Mouse (Mus musculus) brain, embryonic 14.5 days (tissue): ENCODE results near the gene Kif26b. TPM values are rescaled to one million over a fixed set of nuclear protein-coding genes. Genes with fewer than 3 reads are reported as not detected.
A peak's percentile ranks its signal among the peaks of the same experiment; 100 is the strongest.

ENCODE experiments used
- DNase-seq: peaks from one replicate; pipeline ENCODE4 v3.0.0-alpha.2; 2011; ENCODE audit warnings: low read depth
- CTCF ChIP-seq: fragments of 200-500 bp; IDR thresholded peaks from 2 replicates; pipeline ENCODE4 v1.5.1; 2012; ENCODE audit warnings: inconsistent platforms, mild to moderate bottlenecking, moderate library complexity, borderline replicate concordance; ENCODE audit not compliant: insufficient read depth, insufficient read length; ENCODE audit errors: extremely low read depth
- POLR2A ChIP-seq: fragments of 200-500 bp; IDR thresholded peaks from 2 replicates; pipeline ENCODE4 v1.6.1; 2012; ENCODE audit warnings: mild to moderate bottlenecking, inconsistent platforms, borderline replicate concordance; ENCODE audit not compliant: poor library complexity, insufficient read depth, insufficient read length, severe bottlenecking; ENCODE audit errors: extremely low read depth
- polyA plus RNA-seq: library from polyadenylated mRNA; depleted of rRNA; stranded (reverse); fragments of >200 nt; gene quantifications from 2 replicates; pipeline ENCODE4 v1.2.3, GENCODE M21; 2012

Gene Kif26b
- polyA plus RNA-seq, 1 experiment = 17.0 TPM

DNA sequence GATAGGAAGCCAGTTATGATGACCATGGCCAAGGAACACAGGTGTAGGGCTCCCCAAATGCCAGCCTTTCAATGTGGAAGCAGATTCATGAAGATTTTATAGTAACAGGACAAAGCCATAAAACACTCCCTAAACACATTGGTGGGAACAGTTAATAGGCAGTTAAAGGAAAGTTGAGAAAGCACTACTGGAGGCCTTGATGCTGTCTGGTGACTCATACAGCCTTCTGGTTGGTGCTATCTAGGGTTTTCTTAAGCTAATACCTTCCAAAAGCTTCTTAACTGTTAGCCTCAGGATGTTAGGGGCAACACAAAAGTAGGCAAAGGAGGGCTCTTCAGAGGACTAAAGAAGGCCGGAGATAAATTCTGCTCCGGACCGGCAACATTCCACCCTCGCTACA, 366.7 kb downstream of the Kif26b start:
- DNase-seq = no peak
- no peak for TF ChIP-seq POLR2A
- no peak for TF ChIP-seq CTCF

DNA sequence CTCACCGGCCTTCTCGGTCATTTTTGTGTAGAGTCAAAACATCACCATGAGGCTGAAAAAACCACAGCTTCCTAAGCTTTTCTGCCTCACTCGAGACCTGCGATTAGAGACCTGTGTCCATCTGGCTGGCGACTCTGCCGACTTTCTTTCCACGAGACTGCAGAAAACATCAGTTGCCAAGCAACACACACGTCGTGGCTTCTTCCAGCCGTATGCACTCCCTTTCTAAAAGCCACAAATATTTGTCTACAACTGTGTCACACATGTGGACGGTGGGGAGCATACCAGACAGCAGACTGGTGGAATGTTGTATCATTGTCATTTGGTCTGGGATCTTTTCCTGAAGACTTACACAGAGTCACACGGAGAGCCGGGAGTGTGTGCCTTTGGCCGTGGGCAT, 382.0 kb downstream of the Kif26b start:
- TF ChIP-seq CTCF = no peak
- TF ChIP-seq POLR2A = no peak
- peak; percentile 48 for DNase-seq

DNA sequence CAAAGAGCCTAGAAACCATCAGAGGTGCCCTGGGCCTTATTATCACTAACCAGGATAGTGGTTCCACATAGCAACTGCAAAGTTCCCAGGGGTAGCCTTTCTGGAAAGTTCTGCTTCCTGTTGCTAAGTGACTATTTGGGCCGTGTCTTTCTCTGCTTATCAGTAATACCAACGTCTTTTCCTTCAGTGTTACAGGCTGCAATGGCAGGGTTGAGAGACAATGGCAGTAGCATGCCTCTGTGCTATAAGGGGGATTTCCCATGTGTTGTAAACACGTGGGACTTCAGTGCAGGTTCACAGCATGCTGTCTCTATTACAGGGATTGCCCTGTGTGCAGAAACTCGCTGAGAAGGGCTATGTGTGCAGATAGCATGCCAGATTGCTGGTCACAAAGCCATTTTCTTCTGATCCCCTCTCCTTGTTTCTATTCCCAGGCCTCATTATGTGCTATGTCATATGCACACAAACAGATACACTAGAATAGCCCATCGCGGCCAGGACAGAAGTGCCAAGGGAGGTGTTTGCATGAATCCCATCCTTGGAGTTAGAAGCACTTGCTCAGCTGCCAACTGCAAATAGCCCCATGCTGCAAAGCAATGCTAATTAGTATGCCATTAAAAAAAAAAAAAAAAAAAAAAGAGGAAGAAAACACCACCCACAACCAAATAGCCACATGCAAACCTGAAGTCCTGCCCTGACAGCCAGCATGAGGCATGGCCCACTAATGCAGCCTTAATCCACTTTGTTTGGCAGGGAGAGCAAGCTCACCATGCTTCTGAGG, 384.2 kb downstream of the Kif26b start:
- TF ChIP-seq CTCF (no peak), POLR2A (no peak)
- peak; percentile 83 for DNase-seq

DNA sequence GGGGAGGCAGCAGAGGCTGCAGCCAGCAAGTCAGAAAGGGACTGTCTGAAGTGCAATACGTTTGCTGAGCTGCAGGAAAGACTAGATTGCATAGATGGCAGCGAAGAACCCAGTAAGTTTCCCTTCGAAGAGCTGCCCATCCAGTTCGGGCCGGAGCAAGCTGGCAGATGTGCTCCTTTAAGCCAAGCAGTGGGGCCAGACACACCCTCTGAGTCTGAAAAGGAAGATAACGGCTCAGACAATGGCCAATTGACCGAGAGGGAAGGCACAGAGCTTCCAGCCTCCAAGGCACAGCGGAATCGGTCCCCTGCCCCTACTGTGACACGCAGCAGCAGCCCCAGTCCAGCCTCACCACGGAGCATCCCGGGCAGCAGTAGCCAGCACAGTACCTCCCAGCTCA, 386.1 kb downstream of the Kif26b start:
- no peak for TF ChIP-seq CTCF
- DNase-seq = no peak

DNA sequence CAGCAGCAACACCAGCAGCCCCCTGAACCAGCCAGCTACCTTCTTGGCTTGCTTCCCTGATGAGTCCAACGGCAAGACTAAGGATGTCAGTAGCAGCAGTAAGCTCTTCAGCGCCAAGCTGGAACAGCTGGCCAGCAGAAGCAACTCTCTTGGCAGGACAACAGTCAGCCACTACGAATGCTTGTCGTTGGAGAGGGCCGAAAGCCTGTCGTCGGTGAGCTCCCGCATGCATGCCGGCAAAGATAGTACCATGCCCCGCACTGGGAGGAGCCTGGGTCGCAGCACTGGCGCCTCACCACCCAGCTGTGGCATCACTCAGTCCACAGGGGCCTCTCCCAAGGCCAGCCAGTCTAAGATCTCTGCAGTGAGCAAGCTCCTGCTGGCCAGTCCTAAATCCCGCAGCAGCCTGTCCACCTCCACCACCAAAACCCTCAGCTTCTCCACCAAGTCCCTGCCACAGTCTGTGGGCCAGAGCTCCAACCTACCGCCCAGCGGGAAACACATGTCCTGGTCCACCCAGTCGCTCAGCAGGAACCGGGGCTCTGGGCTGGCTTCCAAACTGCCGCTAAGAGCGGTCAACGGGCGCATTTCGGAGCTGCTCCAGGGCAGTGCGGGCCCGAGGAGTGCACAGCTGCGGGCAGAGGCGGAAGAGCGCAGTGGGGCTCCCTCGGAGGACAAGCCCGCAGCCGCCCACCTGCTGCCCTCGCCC, 388.4 kb downstream of the Kif26b start:
- TF ChIP-seq POLR2A = no peak
- no peak for TF ChIP-seq CTCF
- DNase-seq = peak; percentile 27

DNA sequence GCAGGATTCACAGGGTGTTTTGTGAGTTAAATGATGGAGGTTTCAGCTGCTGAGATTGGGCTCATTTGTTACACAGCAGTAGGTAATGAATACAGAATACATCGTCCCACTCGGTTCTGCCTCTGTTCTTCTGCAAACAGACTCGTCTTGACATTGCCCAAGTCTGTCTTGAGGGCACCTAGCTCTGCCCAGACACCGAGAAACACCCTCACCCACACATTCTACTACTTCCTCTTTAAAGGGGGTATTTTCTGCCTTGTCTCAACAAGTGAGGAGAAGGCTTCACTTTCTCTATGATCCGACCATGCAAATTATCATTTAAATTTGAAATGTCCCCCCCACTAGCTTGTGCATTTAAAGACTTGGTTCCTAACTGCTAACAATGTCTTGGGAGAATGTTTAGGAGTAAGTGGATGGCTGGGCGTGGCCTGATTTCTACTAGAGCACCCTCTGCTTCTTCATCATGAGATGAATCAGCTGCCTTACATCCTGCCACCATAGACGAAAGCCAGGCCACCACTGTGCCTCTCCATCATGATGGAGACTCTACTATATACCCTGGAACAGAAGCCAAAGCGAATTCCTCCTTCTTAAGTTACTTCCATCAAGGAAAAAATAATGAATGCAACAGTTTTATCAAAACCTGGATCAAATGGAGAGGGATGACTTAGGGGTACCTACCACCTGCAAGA, 395.7 kb downstream of the Kif26b start:
- DNase-seq = no peak
- TF ChIP-seq POLR2A (no peak), CTCF (no peak)

DNA sequence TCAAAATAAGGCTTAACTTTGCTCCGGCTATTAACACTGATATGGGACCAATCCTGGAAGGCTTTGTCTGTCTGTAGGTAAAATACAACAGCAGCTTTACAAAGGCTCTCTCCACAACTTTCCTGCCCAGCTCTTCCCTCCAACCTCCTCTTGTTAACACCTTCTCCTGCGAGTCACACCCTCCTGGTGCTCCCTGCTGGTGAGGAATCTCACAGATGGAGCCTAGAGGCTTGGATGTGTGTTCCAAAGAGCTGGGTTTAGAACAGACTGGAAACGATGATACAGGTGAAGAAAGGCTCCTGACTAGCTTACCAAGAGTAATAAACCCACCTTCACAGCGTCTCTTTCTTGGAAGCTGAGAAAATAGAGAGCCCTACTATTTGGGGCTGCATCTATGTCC, 400.6 kb downstream of the Kif26b start:
- no peak for DNase-seq
- TF ChIP-seq POLR2A = no peak
- TF ChIP-seq CTCF = no peak

DNA sequence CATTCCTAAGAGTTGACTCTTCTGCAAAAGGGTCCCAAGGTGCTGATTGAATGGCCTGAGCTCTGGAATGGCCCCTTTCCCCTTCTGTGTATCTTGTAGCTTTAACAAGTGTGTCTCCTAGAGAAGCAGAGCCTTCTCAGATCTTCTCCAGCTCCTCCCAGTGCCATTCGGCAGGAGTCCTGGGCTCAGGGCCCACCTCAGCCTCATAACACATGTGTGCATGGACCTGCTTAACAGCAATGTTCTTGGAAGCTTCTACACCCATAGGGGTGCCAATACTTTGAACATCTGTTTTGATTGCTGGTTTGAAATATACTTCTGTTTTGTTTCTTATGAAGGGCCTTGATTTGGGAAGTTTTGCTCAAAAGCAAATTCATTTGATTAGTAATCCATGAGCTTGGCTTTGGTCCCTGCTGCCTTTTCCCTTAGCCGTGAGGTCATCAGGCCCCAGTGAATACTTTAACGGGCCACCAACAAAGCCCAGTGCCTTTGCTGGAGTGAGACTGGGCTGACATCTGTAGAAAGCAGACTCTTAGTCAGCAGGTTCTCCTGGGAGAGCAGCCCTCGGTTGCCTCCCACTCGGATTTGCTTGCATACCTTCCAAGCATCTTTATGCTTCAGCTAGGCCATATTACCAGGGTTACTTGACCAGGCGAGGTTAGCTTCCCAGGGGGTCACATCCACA, 405.2 kb downstream of the Kif26b start:
- DNase-seq = no peak
- no peak for TF ChIP-seq CTCF
- no peak for TF ChIP-seq POLR2A

DNA sequence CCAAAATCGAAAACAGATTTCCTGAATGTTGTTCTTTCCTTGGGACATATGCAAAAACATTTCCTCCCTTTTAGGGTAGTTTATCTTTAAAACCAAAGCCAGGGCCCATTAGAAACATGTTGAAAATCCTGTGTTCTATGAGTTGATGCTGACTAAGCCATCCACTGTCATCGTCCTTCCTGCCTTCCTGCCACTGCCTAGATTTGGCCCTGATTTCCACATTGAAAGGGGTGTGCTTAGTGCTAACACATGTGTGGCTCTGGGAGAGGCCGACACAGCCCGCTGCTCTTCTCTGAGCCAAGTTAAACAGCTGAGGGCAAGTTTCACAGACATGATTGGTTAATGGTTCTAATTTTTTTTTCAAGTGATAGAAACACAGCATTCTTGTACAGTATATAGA, 407.5 kb downstream of the Kif26b start:
- TF ChIP-seq POLR2A (no peak), CTCF (no peak)
- no peak for DNase-seq

- DNase-seq = no peak
Measured at GRCm38 (mm10) chr1:178936976-178937375, 408.1 kb downstream of the Kif26b start.

GRCm38 (mm10) chr1:178940353-178940752, 411.4 kb downstream of the Kif26b start:
- TF ChIP-seq POLR2A (no peak), CTCF (no peak)
- DNase-seq = no peak

More at GRCm38 (mm10) chr1:178936976-178937375, 408.1 kb downstream of the Kif26b start:
- TF ChIP-seq POLR2A (no peak), CTCF (no peak)

DNA sequence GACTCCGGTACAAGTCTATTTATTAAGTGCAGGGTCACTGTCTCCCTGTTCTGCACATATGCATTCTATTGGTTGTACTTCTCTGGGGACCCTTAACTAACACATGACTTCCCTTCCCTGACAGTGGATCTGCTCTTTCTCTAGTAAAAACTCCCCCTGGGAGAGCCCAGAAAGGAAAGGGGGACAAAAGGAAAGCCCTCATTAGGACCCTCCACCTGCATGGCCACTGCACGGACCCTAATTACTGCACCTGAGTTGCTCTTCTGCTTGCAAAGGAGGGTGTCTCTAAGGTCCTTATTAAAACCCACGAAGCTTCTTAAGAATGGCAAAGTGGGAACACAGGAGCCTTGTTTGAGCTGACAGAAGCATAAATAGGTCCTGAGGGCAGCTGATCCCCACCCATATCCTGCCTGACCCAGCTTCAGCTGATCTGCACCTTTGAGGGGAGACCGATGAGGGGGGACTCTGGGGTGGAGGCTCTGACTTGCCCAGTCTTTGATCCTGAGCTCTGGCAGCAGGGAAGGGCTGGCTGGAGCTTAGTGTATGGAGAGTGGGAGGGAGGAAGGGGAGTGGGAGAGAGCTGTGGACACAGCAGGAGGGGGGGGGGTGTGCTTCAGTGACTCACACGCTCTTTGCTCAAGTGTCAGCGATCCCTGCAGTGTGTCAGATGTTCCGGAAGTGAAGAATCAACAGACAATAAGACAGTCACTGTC, 413.5 kb downstream of the Kif26b start:
- no peak for TF ChIP-seq CTCF
- TF ChIP-seq POLR2A = no peak
- peak; percentile 58 for DNase-seq
